Mouse (Mus musculus) cerebellum, adult 2 months (tissue): ENCODE measurements around the gene Zfp977.
"Not testable (repeated sequence)": the region's sequence is repeated elsewhere in the genome, so short reads cannot be mapped to it uniquely, and the experiment has no call there.

Source experiments
- CTCF ChIP-seq: fragments of 200-500 bp; IDR thresholded peaks from 2 replicates; pipeline ENCODE4 v1.5.1; 2011; ENCODE audit warnings: low read depth, mild to moderate bottlenecking, control low read depth, low read length, moderate library complexity, borderline replicate concordance; ENCODE audit not compliant: insufficient read depth
- POLR2A ChIP-seq: fragments of 200-500 bp; IDR thresholded peaks from 2 replicates; pipeline ENCODE4 v1.6.1; 2011; ENCODE audit warnings: low read length, control low read depth, borderline replicate concordance; ENCODE audit not compliant: insufficient read depth

- TF ChIP-seq CTCF, POLR2A: not testable (repeated sequence)
Measured at GRCm38 (mm10) chr7:42631031-42631430, 38.7 kb upstream of the Zfp977 start.
